Mouse (Mus musculus) G1E (cell line): ENCODE measurements around the gene Ebf1.

Source experiments
- CTCF ChIP-seq: IDR thresholded peaks from 2 replicates; pipeline ENCODE4 v1.5.1; 2012; ENCODE audit warnings: low read depth, low read length, inconsistent platforms, mixed read lengths
- GATA1 ChIP-seq: IDR thresholded peaks from 2 replicates; pipeline ENCODE4 v1.6.1; 2012; ENCODE audit warnings: borderline replicate concordance, low read length, inconsistent platforms, mixed read lengths

GRCm38 (mm10) chr11:44792816-44793215 lies 175.7 kb downstream of the Ebf1 start:
- TF ChIP-seq CTCF (no peak), GATA1 (no peak)
